Mouse (Mus musculus): ENCODE measurements around the gene Akap17b.

Akap17b gene

GRCm38 (mm10) chrX:36644657-36645551 lies at the start of gene Akap17b:
Gene Akap17b (minus strand): TSS chrX:36645395.
- 3% methylated on average over 29 of the region's 60 CpGs for WGBS

- 86% methylated on average over 5 of the region's 5 CpGs for WGBS
Observed at GRCm38 (mm10) chrX:36691365-36691764, 46.2 kb upstream of the Akap17b start.

- 29% methylated on average over 1 of the region's 1 CpGs for WGBS
Observed at GRCm38 (mm10) chrX:36676836-36677235, 31.6 kb upstream of the Akap17b start.

GRCm38 (mm10) chrX:36672708-36673107 lies 27.5 kb upstream of the Akap17b start:
- WGBS: 80% methylated on average over 2 of the region's 2 CpGs

- 41% methylated on average over 6 of the region's 6 CpGs for WGBS
Observed at GRCm38 (mm10) chrX:36640046-36640445, 5.1 kb downstream of the Akap17b start.

GRCm38 (mm10) chrX:36630771-36631170 lies 14.4 kb downstream of the Akap17b start:
- WGBS: 4% methylated on average over 1 of the region's 1 CpGs

GRCm38 (mm10) chrX:36628102-36628501 lies 17.1 kb downstream of the Akap17b start:
- 38% methylated on average over 3 of the region's 3 CpGs for WGBS

GRCm38 (mm10) chrX:36609117-36609516 lies 36.1 kb downstream of the Akap17b start:
- 56% methylated on average over 2 of the region's 2 CpGs for WGBS

GRCm38 (mm10) chrX:36604040-36604439 lies 41.2 kb downstream of the Akap17b start:
- 62% methylated on average over 4 of the region's 4 CpGs for WGBS

GRCm38 (mm10) chrX:36602926-36603325 lies 42.3 kb downstream of the Akap17b start:
- 80% methylated on average over 2 of the region's 2 CpGs for WGBS

- 61% methylated on average over 8 of the region's 8 CpGs for WGBS
Observed at GRCm38 (mm10) chrX:36600066-36600465, 45.1 kb downstream of the Akap17b start.

- 38% methylated on average over 3 of the region's 3 CpGs for WGBS
Observed at GRCm38 (mm10) chrX:36599656-36600055, 45.5 kb downstream of the Akap17b start.

GRCm38 (mm10) chrX:36598861-36599344 lies 46.3 kb downstream of the Akap17b start:
- WGBS: 8% methylated on average over 14 of the region's 14 CpGs

GRCm38 (mm10) chrX:36598390-36598810 lies 46.8 kb downstream of the Akap17b start:
- WGBS: 10% methylated on average over 41 of the region's 41 CpGs

- 10% methylated on average over 36 of the region's 45 CpGs for WGBS
Observed at GRCm38 (mm10) chrX:36597707-36598389, 47.3 kb downstream of the Akap17b start, which contains the start of gene Pgrmc1. Gene Pgrmc1 (plus strand): TSS chrX:36598206.

GRCm38 (mm10) chrX:36596483-36597120 lies 48.6 kb downstream of the Akap17b start:
- 61% methylated on average over 3 of the region's 5 CpGs for WGBS

- 92% methylated on average over 3 of the region's 3 CpGs for WGBS
Observed at GRCm38 (mm10) chrX:36595247-36595646, 49.9 kb downstream of the Akap17b start.

GRCm38 (mm10) chrX:36591539-36591938 lies 53.7 kb downstream of the Akap17b start:
- WGBS: 79% methylated on average over 4 of the region's 4 CpGs

GRCm38 (mm10) chrX:36591120-36591519 lies 54.1 kb downstream of the Akap17b start:
- 44% methylated on average over 1 of the region's 1 CpGs for WGBS

- WGBS: 89% methylated on average over 7 of the region's 7 CpGs
Observed at GRCm38 (mm10) chrX:36590266-36590665, 54.9 kb downstream of the Akap17b start.

- 55% methylated on average over 8 of the region's 8 CpGs for WGBS
Observed at GRCm38 (mm10) chrX:36587304-36588209, 57.6 kb downstream of the Akap17b start.
